Mouse (Mus musculus): ENCODE results near the gene Cacna2d2. TPM values are rescaled to one million over a fixed set of nuclear protein-coding genes. Genes with fewer than 3 reads are reported as not detected.

Cacna2d2 gene
- total and polyA plus RNA-seq, 3 experiments, result 0.67 TPM; not detected in 2

DNA sequence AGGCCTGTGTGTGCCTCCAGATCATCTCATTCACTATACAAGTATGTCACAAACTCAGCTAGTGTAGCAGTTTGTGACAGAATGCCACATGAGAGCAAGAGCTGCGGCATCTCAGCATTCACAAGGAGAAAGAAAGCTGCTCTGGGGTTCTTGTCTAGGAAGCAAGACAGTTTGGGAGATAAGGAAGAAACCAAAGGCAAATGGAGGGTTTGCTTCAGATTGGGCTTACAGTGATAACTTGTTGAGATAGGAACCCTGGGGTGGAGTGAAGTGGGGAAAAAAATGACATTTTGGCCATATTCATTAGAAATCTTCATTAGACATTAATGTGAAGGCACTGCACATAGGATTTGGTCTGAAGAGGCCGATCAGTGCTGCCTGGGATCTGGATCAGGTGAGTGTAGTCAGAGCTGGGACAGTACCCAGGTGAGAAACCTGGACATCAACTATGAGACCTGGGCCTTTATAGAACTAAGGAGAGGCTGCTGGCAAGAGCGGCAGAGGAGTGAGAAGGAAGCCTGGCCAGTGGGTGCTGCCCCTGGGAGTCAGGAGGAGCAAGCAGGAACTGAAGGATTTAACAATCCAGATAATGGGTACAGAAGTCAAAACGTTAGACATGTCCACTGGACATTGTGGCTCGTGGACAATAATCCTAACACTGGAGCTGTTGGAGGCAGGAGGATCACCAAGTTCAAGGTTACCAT lies 153.4 kb downstream of the Cacna2d2 start:
- Histone ChIP-seq H3K9me3 (replicated peaks; ENCODE audit: insufficient read depth, low read length) (no peaks in the 10 kb centered on the region), H3K4me3 (ENCODE audit: control insufficient read depth in 1 of 2, insufficient read depth in 1 of 2, low read depth in 2 of 2, low read length in 2 of 2) (peak overlapping the region; percentile 65 to 82), H3K27ac (ENCODE audit: control insufficient read depth, low read depth, low read length) (peak overlapping the region; percentile 11; the same call in 1 of the 2 replicates), H3K36me3 (ENCODE audit: control insufficient read depth in 1 of 2, insufficient read depth in 2 of 2, low read length in 2 of 2) (peaks cover 3 to 29% of the 10 kb centered on the region in 2 experiments; a peak in 3 of 4 replicates), H3K4me1 (ENCODE audit: control insufficient read depth in 1 of 2, insufficient read depth in 2 of 2, low read length in 2 of 2) (peaks cover 10 to 33% of the 10 kb centered on the region in 2 experiments), H3K27me3 (ENCODE audit: control insufficient read depth in 1 of 2, insufficient read depth in 2 of 2, low read length in 2 of 2) (no peaks in the 10 kb centered on the region), H3K9ac (ENCODE audit: control insufficient read depth, low read depth, low read length, poor library complexity, severe bottlenecking) (peak overlapping the region; percentile 85), H3K79me2 (ENCODE audit: control insufficient read depth, insufficient read depth, low read length, poor library complexity) (peaks cover 35% of the 10 kb centered on the region)
- TF ChIP-seq ETS1 (IDR thresholded peaks at IDR 0.05; ENCODE audit: low read depth, low read length), result 0 out of 2 replicates have a peak, but pooled peaks have one; percentile 25
- no peak for TF ChIP-seq TCF12 (IDR thresholded peaks at IDR 0.05; ENCODE audit: low read depth, low read length)
- TF ChIP-seq ZKSCAN1 (IDR thresholded peaks at IDR 0.05; ENCODE audit: low read depth, low read length), result no peak
- TF ChIP-seq POLR2A (IDR thresholded peaks at IDR 0.05; ENCODE audit: control insufficient read depth in 1 of 2, insufficient read depth in 1 of 2, low read depth in 1 of 2, low read length in 2 of 2, poor library complexity in 1 of 2), result no peak
- no peak for TF ChIP-seq KAT2A (conservative IDR thresholded peaks at IDR 0.05; ENCODE audit: low read depth, low read length)
- peak in 1 of 2 experiments; percentile 49; a peak in 2 of 4 replicates for TF ChIP-seq EP300 (IDR thresholded peaks at IDR 0.05; ENCODE audit: low read depth in 1 of 2, low read length in 2 of 2)
- no peak for TF ChIP-seq POLR2AphosphoS2 (IDR thresholded peaks at IDR 0.05; ENCODE audit: low read length)
- TF ChIP-seq UBTF (IDR thresholded peaks at IDR 0.05; ENCODE audit: borderline replicate concordance, insufficient read depth, low read depth, low read length), result no peak
- no peak for TF ChIP-seq MEF2A (IDR thresholded peaks at IDR 0.05; ENCODE audit: extremely low read depth, insufficient replicate concordance, low read depth, low read length, poor library complexity, severe bottlenecking)
- TF ChIP-seq CHD2 (IDR thresholded peaks at IDR 0.05; ENCODE audit: low read length), result no peak
- TF ChIP-seq SMC3 (IDR thresholded peaks at IDR 0.05; ENCODE audit: low read depth, low read length), result no peak
- TF ChIP-seq CTCF (IDR thresholded peaks at IDR 0.05 in 2 of 3, conservative IDR thresholded peaks at IDR 0.05 in 1 of 3; ENCODE audit: control insufficient read depth in 1 of 3, insufficient read depth in 1 of 3, low read depth in 2 of 3, low read length in 3 of 3, poor library complexity in 1 of 3, severe bottlenecking in 1 of 3), result no peak
- no peak for TF ChIP-seq MAX (IDR thresholded peaks at IDR 0.05; ENCODE audit: low read length)
- no peak for TF ChIP-seq JUND (IDR thresholded peaks at IDR 0.05; ENCODE audit: low read depth, low read length)
- peak; percentile 36; the same call in 1 of the 2 replicates for TF ChIP-seq MAZ (IDR thresholded peaks at IDR 0.05; ENCODE audit: low read depth, low read length)
- TF ChIP-seq ZC3H11A (IDR thresholded peaks at IDR 0.05; ENCODE audit: low read depth, low read length), result no peak
- peak; percentile 54 for TF ChIP-seq GATA1 (IDR thresholded peaks at IDR 0.05; ENCODE audit: low read depth, low read length)
- no peak for TF ChIP-seq MYB (IDR thresholded peaks at IDR 0.05; ENCODE audit: low read depth, low read length)
- TF ChIP-seq USF1 (IDR thresholded peaks at IDR 0.05; ENCODE audit: low read depth, low read length), result no peak
- TF ChIP-seq NRF1 (IDR thresholded peaks at IDR 0.05; ENCODE audit: insufficient read depth, low read depth, low read length, poor library complexity, severe bottlenecking), result no peak
- TF ChIP-seq ZNF384 (IDR thresholded peaks at IDR 0.05; ENCODE audit: low read depth, low read length), result peak; percentile 54; the same call in 1 of the 2 replicates
- no peak for TF ChIP-seq USF2 (IDR thresholded peaks at IDR 0.05; ENCODE audit: borderline replicate concordance in 1 of 2, insufficient read depth in 1 of 2, low read depth in 1 of 2, low read length in 2 of 2)
- TF ChIP-seq NELFE (IDR thresholded peaks at IDR 0.05; ENCODE audit: low read depth, low read length), result no peak
- no peak for TF ChIP-seq MYC (IDR thresholded peaks at IDR 0.05; ENCODE audit: low read depth, low read length)
- TF ChIP-seq HCFC1 (IDR thresholded peaks at IDR 0.05; ENCODE audit: low read depth, low read length), result no peak
- peak; percentile 98 for TF ChIP-seq RCOR1 (IDR thresholded peaks at IDR 0.05; ENCODE audit: low read depth, low read length)
- no peak for TF ChIP-seq MAFK (IDR thresholded peaks at IDR 0.05; ENCODE audit: borderline replicate concordance, low read depth, low read length)
- TF ChIP-seq TAL1 (IDR thresholded peaks at IDR 0.05; ENCODE audit: low read length), result no peak
- TF ChIP-seq ZMIZ1 (IDR thresholded peaks at IDR 0.05; ENCODE audit: low read depth, low read length), result no peak
- TF ChIP-seq GABPA (IDR thresholded peaks at IDR 0.05; ENCODE audit: low read depth, low read length), result no peak
- peak; percentile 54; the same call in 1 of the 2 replicates for TF ChIP-seq MXI1 (IDR thresholded peaks at IDR 0.05; ENCODE audit: low read depth, low read length)
- 0 out of 2 replicates have a peak, but pooled peaks have one; percentile 10 for TF ChIP-seq TBP (IDR thresholded peaks at IDR 0.05; ENCODE audit: low read depth, low read length)
- peak; percentile 54 for DNase-seq (ENCODE audit: low read depth, low spot score)
